In genomic region chr6:94733878-94734277, GRCm38 (mm10) we compare ENCODE assay signal across 25 mouse cellular contexts. TPM values are rescaled to one million over a fixed set of nuclear protein-coding genes. Genes with fewer than 3 reads are reported as not detected.
A peak's percentile ranks its signal among the peaks of the same experiment; 100 is the strongest.
DNase-seq lines count a peak whose midpoint lies in the region; ATAC-seq and TF ChIP-seq lines count a peak whose summit lies in the region.
"Had no signal": no experiment of that assay in that cellular context is flagged by ENCODE, and none has a peak within 500 bp of the region (broad histone marks: within the 10 kb centered on the region; RNA-seq: fewer than 3 reads in every experiment).

No protein-coding gene starts in this region.

- no peak overlapping the region for H3K4me3 ChIP-seq in midbrain, embryonic 11.5 days (ENCODE audit: low read depth, low read length)
- H3K4me3 ChIP-seq in midbrain, embryonic 15.5 days = no peak overlapping the region
- no peak overlapping the region for H3K4me3 ChIP-seq in small intestine, adult 2 months (ENCODE audit: low read depth, low read length)
- H3K4me3 ChIP-seq: embryonic facial prominence, embryonic 15.5 days; forebrain, embryonic 12.5 days; layer of hippocampus, adult 2 months; midbrain, embryonic 12.5 days; neural tube, embryonic 13.5 days had no signal

- ATAC-seq in midbrain, embryonic 11.5 days (ENCODE audit: low FRiP score) = no peak
- ATAC-seq in midbrain, embryonic 15.5 days (replicated peaks) = no peak

- H3K9ac ChIP-seq in midbrain, embryonic 11.5 days (ENCODE audit: low read length) = no peak overlapping the region
- no peak overlapping the region for H3K9ac ChIP-seq in midbrain, embryonic 15.5 days
- H3K9ac ChIP-seq: embryonic facial prominence, embryonic 15.5 days; forebrain, embryonic 12.5 days; hindbrain, embryonic 14.5 days; midbrain, embryonic 12.5 days; neural tube, embryonic 13.5 days had no signal

- H3K27me3 ChIP-seq in midbrain, embryonic 11.5 days (ENCODE audit: control insufficient read depth, insufficient read depth, low read length) = no peaks in the 10 kb centered on the region
- H3K27me3 ChIP-seq in midbrain, embryonic 15.5 days (replicated peaks) = no peaks in the 10 kb centered on the region
- no peaks in the 10 kb centered on the region for H3K27me3 ChIP-seq in small intestine, adult 2 months (ENCODE audit: control insufficient read depth, insufficient read depth, low read length)
- H3K27me3 ChIP-seq: embryonic facial prominence, embryonic 15.5 days; forebrain, embryonic 12.5 days; midbrain, embryonic 12.5 days; neural tube, embryonic 13.5 days had no signal

- H3K27ac ChIP-seq in midbrain, embryonic 11.5 days (ENCODE audit: low read depth, low read length) = no peak overlapping the region
- no peak overlapping the region for H3K27ac ChIP-seq in midbrain, embryonic 15.5 days
- peak overlapping the region; percentile 35; the same call in 1 of the 2 replicates for H3K27ac ChIP-seq in small intestine, adult 2 months (ENCODE audit: insufficient read depth, low read depth, low read length)
- H3K27ac ChIP-seq: embryonic facial prominence, embryonic 15.5 days; forebrain, embryonic 12.5 days; hindbrain, embryonic 14.5 days; layer of hippocampus, adult 2 months; midbrain, embryonic 12.5 days; neural tube, embryonic 13.5 days had no signal

- no peak for TF ChIP-seq CTCF in small intestine, adult 2 months (IDR thresholded peaks at IDR 0.05; ENCODE audit: extremely low read depth, insufficient read length, insufficient replicate concordance, low read depth, low read length)

- no peak overlapping the region for H3K4me2 ChIP-seq in midbrain, embryonic 11.5 days
- H3K4me2 ChIP-seq in midbrain, embryonic 15.5 days = no peak overlapping the region
- H3K4me2 ChIP-seq: embryonic facial prominence, embryonic 15.5 days; forebrain, embryonic 12.5 days; heart, embryonic 11.5 days; hindbrain, embryonic 14.5 days; liver, embryonic 11.5 days; midbrain, embryonic 12.5 days; neural tube, embryonic 13.5 days had no signal

- peak; percentile 61 for DNase-seq in midbrain, embryonic 11.5 days (ENCODE audit: low spot score, missing footprints)
- DNase-seq in thymus, postnatal 10 days (ENCODE audit: low spot score in 2 of 2) = peak; percentile 53 to 59
- DNase-seq in MN1 (ENCODE audit: low spot score) = no peak
- no peak for DNase-seq in frontal cortex, postnatal 36 days (ENCODE audit: low spot score in 2 of 2)
- no peak for DNase-seq in kidney, postnatal 25 days
- DNase-seq: adrenal gland, postnatal 14 days; cerebellum, adult 11 months; cerebellum, adult 9-11 months; embryo, embryonic 11 days; gastrocnemius, postnatal 36 days; heart, adult 18-20 months; heart, postnatal 4 days; kidney, adult 11 months; kidney, postnatal 14 days; lung, postnatal 36 days had no signal

- H3K4me1 ChIP-seq in midbrain, embryonic 11.5 days (ENCODE audit: control insufficient read depth, insufficient read depth, low read length) = peaks cover 2% of the 10 kb centered on the region; the same call in 1 of the 2 replicates
- peaks cover 6% of the 10 kb centered on the region; the same call in 1 of the 2 replicates for H3K4me1 ChIP-seq in midbrain, embryonic 15.5 days
- peaks cover 11% of the 10 kb centered on the region; the same call in 1 of the 2 replicates for H3K4me1 ChIP-seq in small intestine, adult 2 months (ENCODE audit: control insufficient read depth, insufficient read depth, insufficient read length, low read length)

- no peaks in the 10 kb centered on the region for H3K9me3 ChIP-seq in midbrain, embryonic 11.5 days (ENCODE audit: control insufficient read depth, low read length)
- no peaks in the 10 kb centered on the region for H3K9me3 ChIP-seq in midbrain, embryonic 15.5 days
- H3K9me3 ChIP-seq: embryonic facial prominence, embryonic 15.5 days; forebrain, embryonic 12.5 days; midbrain, embryonic 12.5 days; neural tube, embryonic 13.5 days had no signal

- no peaks in the 10 kb centered on the region for H3K36me3 ChIP-seq in midbrain, embryonic 11.5 days (ENCODE audit: control insufficient read depth, insufficient read depth, low read length)
- no peaks in the 10 kb centered on the region for H3K36me3 ChIP-seq in midbrain, embryonic 15.5 days (replicated peaks)
- no peaks in the 10 kb centered on the region for H3K36me3 ChIP-seq in small intestine, adult 2 months (ENCODE audit: control insufficient read depth, insufficient read depth, low read length)
- H3K36me3 ChIP-seq: embryonic facial prominence, embryonic 15.5 days; forebrain, embryonic 12.5 days; midbrain, embryonic 12.5 days; neural tube, embryonic 13.5 days had no signal

- TF ChIP-seq POLR2A in small intestine, adult 2 months (IDR thresholded peaks at IDR 0.05; ENCODE audit: low read depth, low read length) = no peak

- WGBS in midbrain, embryonic 11.5 days = 89% methylated on average over 5 of the region's 5 CpGs
- WGBS in midbrain, embryonic 15.5 days = 83% methylated on average over 5 of the region's 5 CpGs
- WGBS in small intestine, adult 2 months = 19% methylated on average over 5 of the region's 5 CpGs

RNA-seq across cellular contexts. Expression of gene Lrig1, which starts 33.9 kb away (rescaled TPM):
- 15.9 and 17.4 TPM in 2 replicates for polyA plus RNA-seq in midbrain, embryonic 11.5 days (2014; fragmentation: Nextera tagmentation; extraction: Ambion mirVana)
- 16.0 and 18.7 TPM in 2 replicates for polyA plus RNA-seq in midbrain, embryonic 15.5 days (2015; fragmentation: Nextera tagmentation; extraction: Ambion mirVana)
- 20.5 and 29.8 TPM in 2 replicates for polyA plus RNA-seq in small intestine, adult 2 months (2012; rRNA removed)

Comparison
In these comparisons a context has a peak if more than half of its experiments do, and no peak if none do; other contexts are left out.
1. DNase-seq: peak in midbrain, embryonic 11.5 days (single experiment) and thymus, postnatal 10 days (2 of 2); none in MN1 (single experiment), frontal cortex, postnatal 36 days (0 of 2) and kidney, postnatal 25 days (0 of 2).